Mouse (Mus musculus): ENCODE measurements around the gene Cldn14. TPM values are rescaled to one million over a fixed set of nuclear protein-coding genes. Genes with fewer than 3 reads are reported as not detected.
"Not testable (repeated sequence)": the region's sequence is repeated elsewhere in the genome, so short reads cannot be mapped to it uniquely, and the experiment has no call there.

The Cldn14 gene
- polyA plus RNA-seq, 1 experiment from 2014 or later: not detected

DNA sequence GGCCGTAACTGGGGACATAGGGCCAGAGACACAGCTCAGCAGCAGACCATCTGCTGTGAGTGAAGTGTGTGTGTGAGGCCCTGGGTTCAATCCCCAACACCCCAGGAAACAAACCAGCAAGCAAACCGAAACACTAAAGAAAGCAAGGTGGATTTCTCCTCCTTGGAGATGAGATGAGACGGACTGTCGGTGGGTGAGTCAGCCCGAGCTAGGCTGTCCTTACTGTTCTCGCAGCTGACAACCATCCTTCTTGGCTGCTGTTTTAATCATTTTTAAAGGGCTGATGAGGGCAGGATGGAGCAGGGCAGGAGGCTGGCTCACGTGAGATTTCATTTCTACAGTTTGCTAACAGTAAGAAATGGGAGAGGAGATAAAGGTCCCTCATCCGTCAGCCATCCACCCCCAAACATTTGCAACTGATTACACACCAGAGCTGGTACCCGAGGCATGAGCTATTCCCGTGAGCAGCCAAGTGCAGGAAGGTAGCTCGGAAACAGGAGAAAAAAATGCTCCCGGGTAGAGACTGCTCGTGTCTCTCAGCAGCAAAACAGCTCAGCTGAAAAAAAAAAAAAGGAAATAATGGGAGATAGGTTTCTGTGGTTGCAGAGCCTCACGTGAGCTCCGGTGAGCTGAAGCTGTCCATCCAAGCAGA, 27.3 kb downstream of the Cldn14 start:
- H3K27ac ChIP-seq (replicated peaks in 1 of 2; ENCODE audit: control insufficient read depth in 1 of 2, insufficient read depth in 1 of 2, low read depth in 2 of 2, low read length in 2 of 2): no peak overlapping the region
- no peaks in the 10 kb centered on the region for H3K9me3 ChIP-seq (ENCODE audit: control insufficient read depth, low read length)
- no peak overlapping the region for H3K4me3 ChIP-seq (ENCODE audit: control insufficient read depth in 1 of 2, insufficient read depth in 1 of 2, low read depth in 1 of 2, low read length in 2 of 2)
- no peaks in the 10 kb centered on the region for H3K36me3 ChIP-seq (ENCODE audit: control insufficient read depth, insufficient read depth, low read length)
- ATAC-seq (ENCODE audit: insufficient number of reproducible peaks, insufficient read depth, low FRiP score, low read depth): no peak
- 55% methylated on average over 15 of the region's 15 CpGs for WGBS
- no peaks in the 10 kb centered on the region for H3K4me1 ChIP-seq (ENCODE audit: control insufficient read depth in 2 of 2, insufficient read depth in 2 of 2, low read length in 2 of 2)
- no peaks in the 10 kb centered on the region for H3K27me3 ChIP-seq (ENCODE audit: control insufficient read depth, insufficient read depth, low read length)
- H3K4me2 ChIP-seq (ENCODE audit: low read length): no peak overlapping the region
- no peak overlapping the region for H3K9ac ChIP-seq (ENCODE audit: low read length)

DNA sequence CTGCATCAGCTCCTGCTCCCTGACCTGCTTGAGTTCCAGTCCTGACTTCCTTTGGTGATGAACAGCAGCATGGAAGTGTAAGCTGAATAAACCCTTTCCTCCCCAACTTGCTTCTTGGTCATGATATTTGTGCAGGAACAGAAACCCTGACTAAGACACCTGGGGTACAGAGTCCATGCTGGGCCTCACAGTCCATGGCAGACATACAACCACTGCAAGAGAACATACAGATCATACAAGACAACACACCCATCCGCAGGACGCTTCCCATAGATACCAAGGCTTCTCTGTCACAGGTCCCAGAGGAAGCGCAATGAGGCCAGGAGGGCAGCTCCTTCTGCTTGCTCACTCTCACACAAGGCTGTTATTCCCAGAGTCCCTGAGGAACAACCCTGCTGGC, 28.3 kb downstream of the Cldn14 start:
- not testable (repeated sequence) for H3K27me3 ChIP-seq (ENCODE audit: control insufficient read depth, insufficient read depth, low read length); H3K4me2 ChIP-seq (ENCODE audit: low read length); H3K4me1 ChIP-seq (ENCODE audit: control insufficient read depth in 2 of 2, insufficient read depth in 2 of 2, low read length in 2 of 2); H3K4me3 ChIP-seq (ENCODE audit: control insufficient read depth in 1 of 2, insufficient read depth in 1 of 2, low read depth in 1 of 2, low read length in 2 of 2); H3K9me3 ChIP-seq (ENCODE audit: control insufficient read depth, low read length); ATAC-seq (ENCODE audit: insufficient number of reproducible peaks, insufficient read depth, low FRiP score, low read depth); H3K9ac ChIP-seq (ENCODE audit: low read length); H3K36me3 ChIP-seq (ENCODE audit: control insufficient read depth, insufficient read depth, low read length); H3K27ac ChIP-seq (replicated peaks in 1 of 2; ENCODE audit: control insufficient read depth in 1 of 2, insufficient read depth in 1 of 2, low read depth in 2 of 2, low read length in 2 of 2)
- 82% methylated on average over 3 of the region's 3 CpGs for WGBS

DNA sequence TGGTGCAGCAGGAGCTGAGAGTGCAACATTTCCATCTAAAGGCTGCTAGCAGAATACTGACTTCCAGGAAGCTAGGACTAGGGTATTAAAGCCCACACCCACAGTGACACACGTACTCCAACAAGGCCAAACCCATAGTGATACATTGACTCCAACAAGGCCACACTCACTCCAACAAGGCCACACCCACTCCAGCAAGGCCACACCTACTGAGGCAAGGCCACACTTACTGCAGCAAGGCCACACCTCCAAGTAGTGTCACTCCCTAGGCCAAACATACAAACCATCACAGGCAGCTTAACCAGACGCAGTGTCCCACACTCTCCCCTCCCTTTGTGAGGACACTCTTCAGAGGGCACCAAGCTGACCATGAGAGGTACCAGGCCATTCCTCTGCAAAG, 29.3 kb downstream of the Cldn14 start:
- WGBS: 79% methylated on average over 2 of the region's 2 CpGs

DNA sequence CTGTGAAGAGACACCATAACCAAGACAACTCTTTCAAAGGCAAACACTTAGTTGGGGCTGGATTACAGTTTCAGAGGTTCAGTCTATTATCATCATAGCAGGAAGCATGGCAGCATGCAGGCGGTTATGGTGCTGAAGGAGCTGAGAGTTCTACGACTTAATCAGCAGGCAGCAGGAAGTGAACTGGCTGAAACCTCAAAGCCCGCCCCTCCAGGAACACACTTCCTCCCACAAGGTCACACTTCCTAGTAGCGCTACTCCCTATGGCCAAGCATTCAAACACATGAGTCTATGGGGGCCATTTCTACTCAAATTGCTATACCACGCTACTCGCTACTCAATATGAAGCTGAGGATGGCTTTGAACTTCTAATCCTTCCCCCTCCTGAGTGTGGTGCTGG, 31.1 kb downstream of the Cldn14 start:
- Histone ChIP-seq H3K4me2 (ENCODE audit: low read length) (no peak overlapping the region), H3K4me1 (ENCODE audit: control insufficient read depth in 2 of 2, insufficient read depth in 2 of 2, low read length in 2 of 2) (no peaks in the 10 kb centered on the region), H3K4me3 (ENCODE audit: control insufficient read depth in 1 of 2, insufficient read depth in 1 of 2, low read depth in 1 of 2, low read length in 2 of 2) (no peak overlapping the region), H3K9ac (ENCODE audit: low read length) (no peak overlapping the region), H3K27me3 (ENCODE audit: control insufficient read depth, insufficient read depth, low read length) (no peaks in the 10 kb centered on the region), H3K36me3 (ENCODE audit: control insufficient read depth, insufficient read depth, low read length) (no peaks in the 10 kb centered on the region), H3K27ac (replicated peaks in 1 of 2; ENCODE audit: control insufficient read depth in 1 of 2, insufficient read depth in 1 of 2, low read depth in 2 of 2, low read length in 2 of 2) (no peak overlapping the region), H3K9me3 (ENCODE audit: control insufficient read depth, low read length) (0 out of 2 replicates have a peak, but pooled peaks cover 4% of the 10 kb centered on the region)
- WGBS: 74% methylated on average over 6 of the region's 6 CpGs
- ATAC-seq (ENCODE audit: insufficient number of reproducible peaks, insufficient read depth, low FRiP score, low read depth): no peak

More for the DNA sequence above, 29.3 kb downstream of the Cldn14 start:
- Histone ChIP-seq H3K4me2 (ENCODE audit: low read length) (no peak overlapping the region), H3K27me3 (ENCODE audit: control insufficient read depth, insufficient read depth, low read length) (no peaks in the 10 kb centered on the region), H3K9ac (ENCODE audit: low read length) (no peak overlapping the region), H3K9me3 (ENCODE audit: control insufficient read depth, low read length) (0 out of 2 replicates have a peak, but pooled peaks cover 4% of the 10 kb centered on the region), H3K27ac (replicated peaks in 1 of 2; ENCODE audit: control insufficient read depth in 1 of 2, insufficient read depth in 1 of 2, low read depth in 2 of 2, low read length in 2 of 2) (no peak overlapping the region), H3K36me3 (ENCODE audit: control insufficient read depth, insufficient read depth, low read length) (no peaks in the 10 kb centered on the region), H3K4me3 (ENCODE audit: control insufficient read depth in 1 of 2, insufficient read depth in 1 of 2, low read depth in 1 of 2, low read length in 2 of 2) (no peak overlapping the region), H3K4me1 (ENCODE audit: control insufficient read depth in 2 of 2, insufficient read depth in 2 of 2, low read length in 2 of 2) (no peaks in the 10 kb centered on the region)
- no peak for ATAC-seq (ENCODE audit: insufficient number of reproducible peaks, insufficient read depth, low FRiP score, low read depth)

DNA sequence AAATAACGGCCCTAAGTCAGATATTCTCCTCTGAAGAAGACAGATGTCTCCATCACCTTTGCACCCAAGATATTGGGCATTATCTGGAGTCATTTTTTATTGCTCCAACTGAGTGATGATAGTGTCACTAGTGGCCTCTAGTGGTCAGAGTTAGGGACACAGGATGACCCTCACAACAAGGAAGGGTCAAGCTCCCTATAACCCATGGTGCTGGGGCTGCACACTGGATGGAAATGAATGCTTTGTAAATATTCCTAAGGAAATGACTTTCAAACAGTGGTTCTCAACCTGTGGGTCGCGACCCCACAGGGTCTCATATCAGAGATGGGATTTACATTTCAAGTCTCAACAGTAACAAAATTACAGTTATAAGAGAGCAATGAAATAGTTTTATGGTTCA, 31.7 kb downstream of the Cldn14 start:
- no peaks in the 10 kb centered on the region for H3K4me1 ChIP-seq (ENCODE audit: control insufficient read depth in 2 of 2, insufficient read depth in 2 of 2, low read length in 2 of 2)
- no peaks in the 10 kb centered on the region for H3K27me3 ChIP-seq (ENCODE audit: control insufficient read depth, insufficient read depth, low read length)
- 37% methylated on average over 3 of the region's 3 CpGs for WGBS
- no peak overlapping the region for H3K4me3 ChIP-seq (ENCODE audit: control insufficient read depth in 1 of 2, insufficient read depth in 1 of 2, low read depth in 1 of 2, low read length in 2 of 2)
- no peak overlapping the region for H3K4me2 ChIP-seq (ENCODE audit: low read length)
- ATAC-seq (ENCODE audit: insufficient number of reproducible peaks, insufficient read depth, low FRiP score, low read depth): no peak
- H3K9me3 ChIP-seq (ENCODE audit: control insufficient read depth, low read length): 0 out of 2 replicates have a peak, but pooled peaks cover 4% of the 10 kb centered on the region
- no peak overlapping the region for H3K27ac ChIP-seq (replicated peaks in 1 of 2; ENCODE audit: control insufficient read depth in 1 of 2, insufficient read depth in 1 of 2, low read depth in 2 of 2, low read length in 2 of 2)
- no peak overlapping the region for H3K9ac ChIP-seq (ENCODE audit: low read length)
- no peaks in the 10 kb centered on the region for H3K36me3 ChIP-seq (ENCODE audit: control insufficient read depth, insufficient read depth, low read length)

DNA sequence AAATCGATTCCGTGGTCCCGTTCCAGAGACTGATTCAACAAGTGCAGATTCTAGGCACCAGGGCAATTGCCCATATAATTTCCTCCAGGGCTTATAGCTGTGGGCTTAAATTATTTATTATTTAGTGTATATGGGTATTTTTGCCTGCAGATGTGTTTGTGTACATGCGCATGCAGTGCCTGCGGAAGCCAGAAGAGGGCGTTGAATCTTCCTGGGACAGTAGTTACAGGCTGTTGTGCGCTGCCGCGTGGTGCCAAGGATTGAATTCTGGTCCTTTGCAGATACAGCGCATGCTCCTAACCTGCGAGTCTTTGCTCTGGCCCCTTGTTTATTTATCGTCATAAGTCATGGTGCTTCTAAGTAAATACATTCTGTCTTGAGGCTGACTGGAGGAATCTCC, 33.2 kb downstream of the Cldn14 start:
- H3K4me1 ChIP-seq (ENCODE audit: control insufficient read depth in 2 of 2, insufficient read depth in 2 of 2, low read length in 2 of 2): no peaks in the 10 kb centered on the region
- ATAC-seq (ENCODE audit: insufficient number of reproducible peaks, insufficient read depth, low FRiP score, low read depth): no peak
- no peaks in the 10 kb centered on the region for H3K36me3 ChIP-seq (ENCODE audit: control insufficient read depth, insufficient read depth, low read length)
- H3K4me3 ChIP-seq (ENCODE audit: control insufficient read depth in 1 of 2, insufficient read depth in 1 of 2, low read depth in 1 of 2, low read length in 2 of 2): no peak overlapping the region
- no peak overlapping the region for H3K4me2 ChIP-seq (ENCODE audit: low read length)
- WGBS: 73% methylated on average over 12 of the region's 12 CpGs
- H3K9ac ChIP-seq (ENCODE audit: low read length): no peak overlapping the region
- no peak overlapping the region for H3K27ac ChIP-seq (replicated peaks in 1 of 2; ENCODE audit: control insufficient read depth in 1 of 2, insufficient read depth in 1 of 2, low read depth in 2 of 2, low read length in 2 of 2)
- H3K9me3 ChIP-seq (ENCODE audit: control insufficient read depth, low read length): 0 out of 2 replicates have a peak, but pooled peaks cover 4% of the 10 kb centered on the region
- H3K27me3 ChIP-seq (ENCODE audit: control insufficient read depth, insufficient read depth, low read length): no peaks in the 10 kb centered on the region

DNA sequence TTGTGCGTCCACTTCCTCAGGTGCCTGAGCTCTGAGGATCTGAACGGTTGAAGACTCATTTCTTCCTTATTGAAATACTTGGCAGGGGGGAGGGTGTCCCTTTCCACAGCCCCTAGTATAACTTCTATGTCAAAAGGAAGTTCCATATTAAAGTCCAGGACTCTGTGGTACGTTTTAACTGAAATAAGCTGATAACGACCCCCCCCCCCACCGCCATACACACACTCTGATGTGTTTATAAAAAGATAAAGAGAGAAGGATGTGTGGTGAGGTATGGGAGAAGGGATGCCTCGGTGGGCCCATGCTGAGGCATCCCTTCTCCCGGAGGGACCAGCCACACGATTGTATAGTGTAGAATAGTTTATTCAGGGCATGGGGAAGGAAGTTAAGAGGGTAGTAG, 34.4 kb downstream of the Cldn14 start:
- Histone ChIP-seq H3K4me2 (ENCODE audit: low read length) (no peak overlapping the region), H3K27ac (replicated peaks in 1 of 2; ENCODE audit: control insufficient read depth in 1 of 2, insufficient read depth in 1 of 2, low read depth in 2 of 2, low read length in 2 of 2) (no peak overlapping the region), H3K9ac (ENCODE audit: low read length) (no peak overlapping the region), H3K9me3 (ENCODE audit: control insufficient read depth, low read length) (0 out of 2 replicates have a peak, but pooled peaks cover 4% of the 10 kb centered on the region), H3K36me3 (ENCODE audit: control insufficient read depth, insufficient read depth, low read length) (no peaks in the 10 kb centered on the region), H3K4me1 (ENCODE audit: control insufficient read depth in 2 of 2, insufficient read depth in 2 of 2, low read length in 2 of 2) (no peaks in the 10 kb centered on the region), H3K4me3 (ENCODE audit: control insufficient read depth in 1 of 2, insufficient read depth in 1 of 2, low read depth in 1 of 2, low read length in 2 of 2) (no peak overlapping the region), H3K27me3 (ENCODE audit: control insufficient read depth, insufficient read depth, low read length) (no peaks in the 10 kb centered on the region)
- no peak for ATAC-seq (ENCODE audit: insufficient number of reproducible peaks, insufficient read depth, low FRiP score, low read depth)
- WGBS: 56% methylated on average over 8 of the region's 8 CpGs

DNA sequence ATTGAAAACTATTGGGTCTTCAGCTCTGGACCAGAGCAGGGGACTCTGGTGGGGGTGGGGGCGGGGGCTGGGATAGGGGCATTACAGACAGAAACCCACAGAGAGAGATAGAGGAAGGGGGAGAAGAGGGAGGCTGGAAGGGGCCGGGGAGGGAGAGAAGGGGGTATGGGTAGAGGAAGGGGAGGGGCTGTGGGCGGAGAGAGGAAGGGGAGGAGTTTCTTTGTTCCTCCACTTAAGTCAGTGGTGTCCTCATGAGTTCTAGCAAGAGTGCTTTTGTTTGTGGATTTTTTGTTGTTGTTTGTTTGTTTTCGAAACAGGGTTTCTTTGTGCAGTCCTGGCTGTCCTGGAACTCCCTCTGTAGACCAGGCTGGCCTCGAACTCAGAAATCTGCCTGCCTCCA, 35.1 kb downstream of the Cldn14 start:
- H3K27me3 ChIP-seq (ENCODE audit: control insufficient read depth, insufficient read depth, low read length): no peaks in the 10 kb centered on the region
- no peaks in the 10 kb centered on the region for H3K4me1 ChIP-seq (ENCODE audit: control insufficient read depth in 2 of 2, insufficient read depth in 2 of 2, low read length in 2 of 2)
- 45% methylated on average over 5 of the region's 5 CpGs for WGBS
- peak overlapping the region; percentile 54 for H3K9ac ChIP-seq (ENCODE audit: low read length)
- H3K9me3 ChIP-seq (ENCODE audit: control insufficient read depth, low read length): 0 out of 2 replicates have a peak, but pooled peaks cover 4% of the 10 kb centered on the region
- H3K36me3 ChIP-seq (ENCODE audit: control insufficient read depth, insufficient read depth, low read length): no peaks in the 10 kb centered on the region
- H3K4me3 ChIP-seq (ENCODE audit: control insufficient read depth in 1 of 2, insufficient read depth in 1 of 2, low read depth in 1 of 2, low read length in 2 of 2): peak overlapping the region; percentile 28 to 30
- no peak for ATAC-seq (ENCODE audit: insufficient number of reproducible peaks, insufficient read depth, low FRiP score, low read depth)
- no peak overlapping the region for H3K27ac ChIP-seq (replicated peaks in 1 of 2; ENCODE audit: control insufficient read depth in 1 of 2, insufficient read depth in 1 of 2, low read depth in 2 of 2, low read length in 2 of 2)
- H3K4me2 ChIP-seq (ENCODE audit: low read length): peak overlapping the region; percentile 63

Measured in heart, embryonic 14.5 days (tissue).